16 mouse cellular contexts compared by ENCODE assay signal in genomic region chr9:42339151-42339550, GRCm38 (mm10).
"Had no signal": no experiment of that assay in that cellular context is flagged by ENCODE, and none has a peak within 500 bp of the region (broad histone marks: within the 10 kb centered on the region; RNA-seq: fewer than 3 reads in every experiment).

No protein-coding gene starts in this region.

- H3K4me2 ChIP-seq: neural tube, embryonic 12.5 days; neural tube, embryonic 13.5 days; neural tube, embryonic 15.5 days; stomach, embryonic 15.5 days had no signal

- H3K4me1 ChIP-seq: neural tube, embryonic 12.5 days; stomach, embryonic 15.5 days had no signal

- H3K36me3 ChIP-seq: neural tube, embryonic 12.5 days; neural tube, embryonic 13.5 days; neural tube, embryonic 15.5 days; stomach, embryonic 15.5 days had no signal

- H3K9me3 ChIP-seq: neural tube, embryonic 12.5 days; neural tube, embryonic 13.5 days; neural tube, embryonic 15.5 days; stomach, embryonic 15.5 days had no signal

- H3K4me3 ChIP-seq: neural tube, embryonic 12.5 days; neural tube, embryonic 13.5 days; neural tube, embryonic 15.5 days; stomach, embryonic 15.5 days had no signal

- H3K27me3 ChIP-seq: neural tube, embryonic 12.5 days; neural tube, embryonic 13.5 days; neural tube, embryonic 15.5 days; stomach, embryonic 15.5 days had no signal

- H3K27ac ChIP-seq: neural tube, embryonic 12.5 days; neural tube, embryonic 13.5 days; neural tube, embryonic 15.5 days; stomach, embryonic 15.5 days; stomach, postnatal 0 days had no signal

- DNase-seq: right cerebral cortex, adult 18-20 months; right cerebral cortex, postnatal 14 days; right cerebral cortex, postnatal 25 days; right cerebral cortex, postnatal 4 days; spleen, adult 18-20 months; thymus, adult 18-20 months; thymus, adult 2 months; thymus, postnatal 14 days; thymus, postnatal 25 days; thymus, postnatal 36 days; thymus, postnatal 4 days had no signal

- H3K9ac ChIP-seq: neural tube, embryonic 12.5 days; neural tube, embryonic 13.5 days; neural tube, embryonic 15.5 days; stomach, embryonic 15.5 days had no signal
